Mouse (Mus musculus): ENCODE results near the gene Serpine1. TPM values are rescaled to one million over a fixed set of nuclear protein-coding genes. Genes with fewer than 3 reads are reported as not detected.
A peak's percentile ranks its signal among the peaks of the same experiment; 100 is the strongest.

Gene Serpine1
- total and polyA plus RNA-seq, 3 experiments: 0.04 to 0.11 TPM; not detected in 1

DNA sequence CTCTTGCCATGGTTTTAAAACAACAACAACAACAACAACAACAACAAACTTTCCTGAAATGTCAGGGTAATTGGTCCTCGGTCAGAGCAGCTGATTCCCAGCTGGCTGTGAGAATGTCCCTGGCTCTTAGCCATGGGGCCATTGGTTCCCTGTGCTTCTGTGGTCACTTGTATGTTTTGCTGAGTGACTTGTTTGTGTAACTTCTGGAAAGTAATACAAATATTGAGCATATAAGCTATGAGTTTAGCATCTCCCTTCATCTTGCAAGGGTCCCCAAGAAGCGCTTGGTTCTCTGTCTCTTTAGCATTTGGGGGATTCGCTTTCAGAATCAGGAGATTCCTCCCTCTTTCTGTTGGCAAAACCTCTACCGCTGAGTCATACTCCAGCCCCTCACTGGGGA lies 34.4 kb upstream of the Serpine1 start:
- 0 out of 2 replicates have a peak, but pooled peaks have one; percentile 2 for TF ChIP-seq SIN3A (IDR thresholded peaks at IDR 0.05; ENCODE audit: low read length)
- TF ChIP-seq TBP (IDR thresholded peaks at IDR 0.05; ENCODE audit: low read depth, low read length): no peak
- no peaks in the 10 kb centered on the region for H3K9me3 ChIP-seq (replicated peaks; ENCODE audit: insufficient read depth, low read length)
- H3K4me1 ChIP-seq (ENCODE audit: control insufficient read depth in 1 of 2, insufficient read depth in 2 of 2, low read length in 2 of 2): peaks cover 6 to 20% of the 10 kb centered on the region in 2 experiments; a peak in 3 of 4 replicates
- no peak overlapping the region for H3K4me3 ChIP-seq (ENCODE audit: control insufficient read depth in 1 of 2, insufficient read depth in 1 of 2, low read depth in 2 of 2, low read length in 2 of 2)
- peaks cover 0 to 10% of the 10 kb centered on the region in 2 experiments; a peak in 3 of 4 replicates for H3K36me3 ChIP-seq (ENCODE audit: control insufficient read depth in 1 of 2, insufficient read depth in 2 of 2, low read length in 2 of 2)
- H3K27ac ChIP-seq (ENCODE audit: control insufficient read depth, low read depth, low read length): no peak overlapping the region
- peaks cover 6% of the 10 kb centered on the region for H3K79me2 ChIP-seq (ENCODE audit: control insufficient read depth, insufficient read depth, low read length, poor library complexity)
- no peaks in the 10 kb centered on the region for H3K27me3 ChIP-seq (ENCODE audit: control insufficient read depth in 1 of 2, insufficient read depth in 2 of 2, low read length in 2 of 2)
- DNase-seq (ENCODE audit: low read depth, low spot score): no peak
- H3K9ac ChIP-seq (ENCODE audit: control insufficient read depth, low read depth, low read length, poor library complexity, severe bottlenecking): no peak overlapping the region

GRCm38 (mm10) chr5:137103969-137104368 lies 31.9 kb upstream of the Serpine1 start:
- Histone ChIP-seq H3K36me3 (ENCODE audit: control insufficient read depth in 1 of 2, insufficient read depth in 2 of 2, low read length in 2 of 2) (peaks cover 0 to 25% of the 10 kb centered on the region in 2 experiments; a peak in 2 of 4 replicates), H3K79me2 (ENCODE audit: control insufficient read depth, insufficient read depth, low read length, poor library complexity) (peaks cover 11% of the 10 kb centered on the region), H3K27me3 (ENCODE audit: control insufficient read depth in 1 of 2, insufficient read depth in 2 of 2, low read length in 2 of 2) (no peaks in the 10 kb centered on the region), H3K27ac (ENCODE audit: control insufficient read depth, low read depth, low read length) (peak overlapping the region; percentile 96), H3K9ac (ENCODE audit: control insufficient read depth, low read depth, low read length, poor library complexity, severe bottlenecking) (peak overlapping the region; percentile 85), H3K9me3 (replicated peaks; ENCODE audit: insufficient read depth, low read length) (no peaks in the 10 kb centered on the region), H3K4me1 (ENCODE audit: control insufficient read depth in 1 of 2, insufficient read depth in 2 of 2, low read length in 2 of 2) (peaks cover 11 to 36% of the 10 kb centered on the region in 2 experiments; a peak in 3 of 4 replicates), H3K4me3 (ENCODE audit: control insufficient read depth in 1 of 2, insufficient read depth in 1 of 2, low read depth in 2 of 2, low read length in 2 of 2) (no peak overlapping the region)
- TF ChIP-seq SIN3A (IDR thresholded peaks at IDR 0.05; ENCODE audit: low read length): peak; percentile 10; the same call in 1 of the 2 replicates
- TF ChIP-seq CTCF (IDR thresholded peaks at IDR 0.05 in 2 of 3, conservative IDR thresholded peaks at IDR 0.05 in 1 of 3; ENCODE audit: control insufficient read depth in 1 of 3, insufficient read depth in 1 of 3, low read depth in 2 of 3, low read length in 3 of 3, poor library complexity in 1 of 3, severe bottlenecking in 1 of 3): peak; percentile 33 to 57 (median 46); a peak in 5 of 6 replicates
- TF ChIP-seq GATA1 (IDR thresholded peaks at IDR 0.05; ENCODE audit: low read depth, low read length): no peak
- peak; percentile 67 for DNase-seq (ENCODE audit: low read depth, low spot score)

- Histone ChIP-seq H3K27ac (ENCODE audit: control insufficient read depth, low read depth, low read length) (peak overlapping the region; percentile 96), H3K4me1 (ENCODE audit: control insufficient read depth in 1 of 2, insufficient read depth in 2 of 2, low read length in 2 of 2) (peaks cover 17 to 47% of the 10 kb centered on the region in 2 experiments), H3K4me3 (ENCODE audit: control insufficient read depth in 1 of 2, insufficient read depth in 1 of 2, low read depth in 2 of 2, low read length in 2 of 2) (peak overlapping the region; percentile 57 to 70)
- peak; percentile 11; the same call in 1 of the 2 replicates for TF ChIP-seq ELF1 (IDR thresholded peaks at IDR 0.05; ENCODE audit: low read depth, low read length)
- TF ChIP-seq ETS1 (IDR thresholded peaks at IDR 0.05; ENCODE audit: low read depth, low read length): peak; percentile 96
- TF ChIP-seq SIN3A (IDR thresholded peaks at IDR 0.05; ENCODE audit: low read length): peak; percentile 86
- TF ChIP-seq HCFC1 (IDR thresholded peaks at IDR 0.05; ENCODE audit: low read depth, low read length): peak; percentile 62
- TF ChIP-seq TAL1 (IDR thresholded peaks at IDR 0.05; ENCODE audit: low read length): peak; percentile 68
- peak; percentile 72 for TF ChIP-seq TBP (IDR thresholded peaks at IDR 0.05; ENCODE audit: low read depth, low read length)
- TF ChIP-seq CHD2 (IDR thresholded peaks at IDR 0.05; ENCODE audit: low read length): no peak
- no peak for TF ChIP-seq RCOR1 (IDR thresholded peaks at IDR 0.05; ENCODE audit: low read depth, low read length)
- no peak for TF ChIP-seq KAT2A (conservative IDR thresholded peaks at IDR 0.05; ENCODE audit: low read depth, low read length)
- no peak for TF ChIP-seq ZC3H11A (IDR thresholded peaks at IDR 0.05; ENCODE audit: low read depth, low read length)
- 0 out of 2 replicates have a peak, but pooled peaks have one; percentile 16 for TF ChIP-seq ZMIZ1 (IDR thresholded peaks at IDR 0.05; ENCODE audit: low read depth, low read length)
- TF ChIP-seq NELFE (IDR thresholded peaks at IDR 0.05; ENCODE audit: low read depth, low read length): peak; percentile 73
- peak; percentile 88 for TF ChIP-seq USF1 (IDR thresholded peaks at IDR 0.05; ENCODE audit: low read depth, low read length)
- TF ChIP-seq POLR2AphosphoS2 (IDR thresholded peaks at IDR 0.05; ENCODE audit: low read length): peak; percentile 67; the same call in 1 of the 2 replicates
- peak; percentile 94 for TF ChIP-seq BHLHE40 (IDR thresholded peaks at IDR 0.05; ENCODE audit: borderline replicate concordance, low read depth, low read length)
- TF ChIP-seq SMC3 (IDR thresholded peaks at IDR 0.05; ENCODE audit: low read depth, low read length): peak; percentile 6; the same call in 1 of the 2 replicates
- no peak for TF ChIP-seq CHD1 (IDR thresholded peaks at IDR 0.05; ENCODE audit: low read depth, low read length)
- no peak for TF ChIP-seq MEF2A (IDR thresholded peaks at IDR 0.05; ENCODE audit: extremely low read depth, insufficient replicate concordance, low read depth, low read length, poor library complexity, severe bottlenecking)
- peak; percentile 94 for TF ChIP-seq MAFK (IDR thresholded peaks at IDR 0.05; ENCODE audit: borderline replicate concordance, low read depth, low read length)
- TF ChIP-seq MXI1 (IDR thresholded peaks at IDR 0.05; ENCODE audit: low read depth, low read length): peak; percentile 93
- peak; percentile 86 for TF ChIP-seq MAX (IDR thresholded peaks at IDR 0.05; ENCODE audit: low read length)
These were observed 30.8 kb upstream of the Serpine1 start for GRCm38 (mm10) chr5:137102575-137103522.

More at GRCm38 (mm10) chr5:137102575-137103522, 30.8 kb upstream of the Serpine1 start:
- H3K9me3 ChIP-seq (replicated peaks; ENCODE audit: insufficient read depth, low read length): no peaks in the 10 kb centered on the region
- H3K79me2 ChIP-seq (ENCODE audit: control insufficient read depth, insufficient read depth, low read length, poor library complexity): peaks cover 11% of the 10 kb centered on the region
- no peaks in the 10 kb centered on the region for H3K27me3 ChIP-seq (ENCODE audit: control insufficient read depth in 1 of 2, insufficient read depth in 2 of 2, low read length in 2 of 2)
- H3K9ac ChIP-seq (ENCODE audit: control insufficient read depth, low read depth, low read length, poor library complexity, severe bottlenecking): peak overlapping the region; percentile 85
- peaks cover 0 to 34% of the 10 kb centered on the region in 2 experiments; a peak in 2 of 4 replicates for H3K36me3 ChIP-seq (ENCODE audit: control insufficient read depth in 1 of 2, insufficient read depth in 2 of 2, low read length in 2 of 2)
- DNase-seq (ENCODE audit: low read depth, low spot score): peak; percentile 97

Data from MEL (cell line).